Comparison of ENCODE assay signal across 10 mouse cellular contexts in the genomic region with DNA sequence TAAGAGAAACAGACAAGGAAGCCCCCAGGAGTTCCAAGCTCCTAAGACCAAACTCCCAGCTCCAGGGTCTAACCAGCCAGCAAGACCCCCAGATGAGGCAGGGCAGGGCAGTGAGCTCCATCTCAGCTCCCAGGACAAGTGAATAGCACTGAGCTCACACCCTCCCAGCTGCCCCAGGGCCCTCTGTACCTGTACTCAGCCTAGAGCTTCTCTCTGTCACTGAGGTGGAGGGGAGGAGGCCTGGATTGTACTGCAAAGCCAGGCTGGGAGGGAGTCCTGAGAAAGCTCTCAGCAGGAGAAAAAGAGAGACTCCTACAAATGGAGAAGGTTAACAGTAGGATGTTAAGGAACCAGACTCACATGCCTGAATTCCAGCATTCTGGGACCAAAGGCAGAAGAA. TPM values are rescaled to one million over a fixed set of nuclear protein-coding genes. Genes with fewer than 3 reads are reported as not detected.
A peak's percentile ranks its signal among the peaks of the same experiment; 100 is the strongest.
DNase-seq lines count a peak whose midpoint lies in the region; ATAC-seq and TF ChIP-seq lines count a peak whose summit lies in the region.
"Had no signal": no experiment of that assay in that cellular context is flagged by ENCODE, and none has a peak within 500 bp of the region (broad histone marks: within the 10 kb centered on the region; RNA-seq: fewer than 3 reads in every experiment).

No protein-coding gene starts in this region.

- H3K4me3 ChIP-seq in kidney, embryonic 15.5 days (replicated peaks): no peak overlapping the region
- no peak overlapping the region; the same call in 1 of the 2 replicates for H3K4me3 ChIP-seq in bone marrow macrophage, adult 2 months (ENCODE audit: insufficient read depth, low read length)
- no peak overlapping the region for H3K4me3 ChIP-seq in hindbrain, embryonic 14.5 days (replicated peaks; ENCODE audit: low read length)

- no peak for DNase-seq in kidney, adult 11 months
- DNase-seq in hindbrain, embryonic 14.5 days (ENCODE audit: low spot score): no peak
- no peak for DNase-seq in adrenal gland, postnatal 4 days (ENCODE audit: low spot score in 2 of 2)
- no peak for DNase-seq in urinary bladder, adult 2 months (ENCODE audit: low spot score)
- DNase-seq: cerebellum, postnatal 25 days had no signal

- peak overlapping the region; percentile 31 for H3K9ac ChIP-seq in kidney, embryonic 15.5 days
- H3K9ac ChIP-seq in hindbrain, embryonic 14.5 days: no peak overlapping the region

- peak overlapping the region; percentile 90 for H3K27ac ChIP-seq in kidney, embryonic 15.5 days
- H3K27ac ChIP-seq in bone marrow macrophage, adult 2 months (ENCODE audit: insufficient read depth, low read depth, low read length): peak overlapping the region; percentile 100
- H3K27ac ChIP-seq in hindbrain, embryonic 14.5 days: 0 out of 2 replicates have a peak overlapping the region, but pooled peaks have one; percentile 11

- no peak for TF ChIP-seq CTCF in bone marrow macrophage, adult 2 months (IDR thresholded peaks at IDR 0.05; ENCODE audit: low read depth, low read length)

- no peak for TF ChIP-seq POLR2A in bone marrow macrophage, adult 2 months (IDR thresholded peaks at IDR 0.05; ENCODE audit: borderline replicate concordance, low read depth, low read length)

- peak overlapping the region; percentile 53 for H3K4me2 ChIP-seq in kidney, embryonic 15.5 days
- H3K4me2 ChIP-seq in hindbrain, embryonic 14.5 days (replicated peaks): no peak overlapping the region

- no peak for ATAC-seq in kidney, embryonic 15.5 days (replicated peaks; ENCODE audit: low FRiP score)
- no peak for ATAC-seq in hindbrain, embryonic 14.5 days (ENCODE audit: low FRiP score)
- 0 out of 2 replicates have a peak, but pooled peaks have one; percentile 9 for ATAC-seq in monocyte, adult 5-6 weeks (replicated peaks; ENCODE audit: insufficient number of reproducible peaks, low FRiP score, low TSS enrichment, poor library complexity, severe bottlenecking)
- ATAC-seq in megakaryocyte progenitor cell, adult 5-6 weeks (replicated peaks; ENCODE audit: poor library complexity): no peak
- ATAC-seq: Patski had no signal

- no peaks in the 10 kb centered on the region for H3K36me3 ChIP-seq in kidney, embryonic 15.5 days
- no peaks in the 10 kb centered on the region for H3K36me3 ChIP-seq in hindbrain, embryonic 14.5 days (replicated peaks; ENCODE audit: control insufficient read depth, insufficient read depth)

- peaks cover 18% of the 10 kb centered on the region for H3K4me1 ChIP-seq in kidney, embryonic 15.5 days
- peaks cover 43% of the 10 kb centered on the region for H3K4me1 ChIP-seq in bone marrow macrophage, adult 2 months (ENCODE audit: control insufficient read depth, insufficient read depth, low read length)
- no peaks in the 10 kb centered on the region for H3K4me1 ChIP-seq in hindbrain, embryonic 14.5 days (replicated peaks; ENCODE audit: control insufficient read depth, insufficient read depth, low read length)

- no peaks in the 10 kb centered on the region for H3K27me3 ChIP-seq in kidney, embryonic 15.5 days
- no peaks in the 10 kb centered on the region for H3K27me3 ChIP-seq in hindbrain, embryonic 14.5 days (ENCODE audit: control insufficient read depth, insufficient read depth, low read length)
- H3K27me3 ChIP-seq: Patski had no signal

- no peaks in the 10 kb centered on the region for H3K9me3 ChIP-seq in kidney, embryonic 15.5 days (replicated peaks)
- H3K9me3 ChIP-seq in hindbrain, embryonic 14.5 days (ENCODE audit: control insufficient read depth, low read length): no peaks in the 10 kb centered on the region

RNA-seq across cellular contexts. Expression of gene Ccdc63, which starts 6.0 kb away (rescaled TPM):
- polyA plus RNA-seq in kidney, embryonic 15.5 days (2015; fragmentation: Nextera tagmentation; extraction: Ambion mirVana): 0.19 TPM in 1 of 2 replicates, not detected in the other
- 1.8 and 2.5 TPM in 2 replicates for polyA plus RNA-seq in bone marrow macrophage, adult 2 months (2012; ENCODE audit: insufficient read depth, insufficient read length, missing spikeins)
- polyA plus RNA-seq in hindbrain, embryonic 14.5 days (2014; fragmentation: Nextera tagmentation; extraction: Ambion mirVana): 0.23 TPM in 1 of 2 replicates, not detected in the other
- 0.48 TPM in 1 of 3 replicates, not detected in the others for total RNA-seq in monocyte, adult 5-6 weeks (2017)
- total RNA-seq in megakaryocyte progenitor cell, adult 5-6 weeks (2015): 0.51 and 0.52 TPM in 2 replicates
- 1.5 and 3.5 TPM in 2 replicates for total RNA-seq in megakaryocyte progenitor cell, adult 5-6 weeks (2017)
- under 1 TPM; 0.20 to 0.28 TPM for total RNA-seq in adrenal gland, postnatal 4 days (2021)
- 0.18 and 0.19 TPM in 2 replicates for polyA plus RNA-seq in urinary bladder, adult 2 months (2012; rRNA removed)
- polyA plus RNA-seq: Patski had no signal

RNA-seq across cellular contexts. Expression of gene Ppp1cc, which starts 11.5 kb away (rescaled TPM):
- 257 and 264 TPM in 2 replicates for polyA plus RNA-seq in kidney, embryonic 15.5 days (2015; fragmentation: Nextera tagmentation; extraction: Ambion mirVana)
- polyA plus RNA-seq in bone marrow macrophage, adult 2 months (2012; ENCODE audit: insufficient read depth, insufficient read length, missing spikeins): 308 and 336 TPM in 2 replicates
- 200 and 229 TPM in 2 replicates for polyA plus RNA-seq in hindbrain, embryonic 14.5 days (2014; fragmentation: Nextera tagmentation; extraction: Ambion mirVana)
- total RNA-seq in monocyte, adult 5-6 weeks (2017): 150 to 191 TPM (median 177 TPM) in 3 replicates
- 431 and 436 TPM in 2 replicates for total RNA-seq in megakaryocyte progenitor cell, adult 5-6 weeks (2015)
- 207 and 219 TPM in 2 replicates for total RNA-seq in megakaryocyte progenitor cell, adult 5-6 weeks (2017)
- total RNA-seq in adrenal gland, postnatal 4 days (2021): 100 to 1,000 TPM; 211 to 221 TPM
- polyA plus RNA-seq in urinary bladder, adult 2 months (2012; rRNA removed): 167 and 172 TPM in 2 replicates

RNA-seq across cellular contexts. Expression of gene Myl2, which starts 45.9 kb away (rescaled TPM):
- 0.78 and 2.3 TPM in 2 replicates for polyA plus RNA-seq in kidney, embryonic 15.5 days (2015; fragmentation: Nextera tagmentation; extraction: Ambion mirVana)
- polyA plus RNA-seq in bone marrow macrophage, adult 2 months (2012; ENCODE audit: insufficient read depth, insufficient read length, missing spikeins): 3.6 TPM in 1 of 2 replicates, not detected in the other
- polyA plus RNA-seq in hindbrain, embryonic 14.5 days (2014; fragmentation: Nextera tagmentation; extraction: Ambion mirVana): 0.80 and 0.86 TPM in 2 replicates
- not detected in 3 replicates for total RNA-seq in monocyte, adult 5-6 weeks (2017)
- not detected in 2 replicates for total RNA-seq in megakaryocyte progenitor cell, adult 5-6 weeks (2015)
- not detected in 2 replicates for total RNA-seq in megakaryocyte progenitor cell, adult 5-6 weeks (2017)
- 10 to 100 TPM in 1 of 2 experiments, 1 to 10 TPM in 1; 4.8 to 30.3 TPM for total RNA-seq in adrenal gland, postnatal 4 days (2021)
- polyA plus RNA-seq in urinary bladder, adult 2 months (2012; rRNA removed): not detected in 2 replicates
- polyA plus RNA-seq: Patski had no signal

RNA-seq across cellular contexts. Expression of gene Hvcn1, which starts 60.0 kb away (rescaled TPM):
- 12.2 and 14.3 TPM in 2 replicates for polyA plus RNA-seq in kidney, embryonic 15.5 days (2015; fragmentation: Nextera tagmentation; extraction: Ambion mirVana)
- 50.7 and 54.3 TPM in 2 replicates for polyA plus RNA-seq in bone marrow macrophage, adult 2 months (2012; ENCODE audit: insufficient read depth, insufficient read length, missing spikeins)
- polyA plus RNA-seq in hindbrain, embryonic 14.5 days (2014; fragmentation: Nextera tagmentation; extraction: Ambion mirVana): 1.2 and 1.5 TPM in 2 replicates
- 25.7 to 39.4 TPM (median 30.3 TPM) in 3 replicates for total RNA-seq in monocyte, adult 5-6 weeks (2017)
- total RNA-seq in megakaryocyte progenitor cell, adult 5-6 weeks (2015): 44.0 and 65.8 TPM in 2 replicates
- total RNA-seq in megakaryocyte progenitor cell, adult 5-6 weeks (2017): 56.6 and 72.3 TPM in 2 replicates
- total RNA-seq in adrenal gland, postnatal 4 days (2021): 1 to 10 TPM; 4.1 to 5.8 TPM
- 3.6 and 6.0 TPM in 2 replicates for polyA plus RNA-seq in urinary bladder, adult 2 months (2012; rRNA removed)

Comparison
In these comparisons a context has a peak if more than half of its experiments do, and no peak if none do; other contexts are left out.
1. H3K27ac ChIP-seq: peak in every context shown above with its lines; median percentile 100 in bone marrow macrophage, adult 2 months; 90 in kidney, embryonic 15.5 days; 11 in hindbrain, embryonic 14.5 days.